Mouse (Mus musculus): Measurements from ENCODE around the gene Psmd5.
A peak's percentile ranks its signal among the peaks of the same experiment; 100 is the strongest.
"Not testable (repeated sequence)": the region's sequence is repeated elsewhere in the genome, so short reads cannot be mapped to it uniquely, and the experiment has no call there.

Psmd5 gene

GRCm38 (mm10) chr2:34895503-34896113, 20.8 kb upstream of the Psmd5 start:
- DNase-seq = no peak

GRCm38 (mm10) chr2:34893950-34894349, 19.2 kb upstream of the Psmd5 start:
- DNase-seq = no peak

DNA sequence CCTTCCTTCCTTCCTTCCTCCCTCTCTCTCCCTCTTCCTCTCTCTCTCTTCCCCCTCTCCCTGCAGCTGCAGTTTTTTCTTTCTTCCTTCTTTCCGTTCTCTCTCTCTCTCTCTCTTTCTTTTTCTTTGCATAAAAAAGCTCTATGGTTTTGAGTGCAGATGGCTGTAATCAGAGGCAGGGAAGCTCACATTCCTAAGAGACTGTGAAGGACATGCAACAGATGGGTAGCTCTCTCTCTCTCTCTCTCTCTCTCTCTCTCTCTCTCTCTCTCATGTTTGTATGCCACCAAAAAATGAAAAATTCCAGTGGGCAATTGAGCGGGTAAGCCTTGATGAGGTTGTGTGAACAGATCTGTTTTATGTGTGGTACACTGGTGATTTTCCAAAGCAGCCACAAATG, 9.4 kb upstream of the Psmd5 start:
- DNase-seq = no peak

DNA sequence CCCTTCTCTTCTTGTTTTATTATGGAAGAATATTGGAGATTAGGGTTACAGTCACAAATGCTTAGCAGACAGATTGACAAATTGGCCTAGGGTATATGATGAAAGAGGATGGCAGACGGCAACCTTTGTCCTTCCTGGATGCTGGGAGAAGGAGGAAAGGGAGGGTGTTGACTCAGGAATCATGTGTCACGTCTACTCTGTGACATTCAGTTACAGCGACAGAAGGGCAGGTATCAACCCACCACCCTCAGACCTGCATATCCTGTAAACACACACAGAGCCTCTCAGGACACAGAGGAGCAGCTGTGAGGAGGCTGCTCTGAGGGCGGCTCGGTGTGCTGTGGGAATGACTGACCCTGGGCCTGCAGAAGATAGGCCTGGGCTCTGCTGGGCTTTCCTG, 8.4 kb upstream of the Psmd5 start:
- DNase-seq = no peak

GRCm38 (mm10) chr2:34882757-34883156, 8.0 kb upstream of the Psmd5 start:
- DNase-seq = no peak

DNA sequence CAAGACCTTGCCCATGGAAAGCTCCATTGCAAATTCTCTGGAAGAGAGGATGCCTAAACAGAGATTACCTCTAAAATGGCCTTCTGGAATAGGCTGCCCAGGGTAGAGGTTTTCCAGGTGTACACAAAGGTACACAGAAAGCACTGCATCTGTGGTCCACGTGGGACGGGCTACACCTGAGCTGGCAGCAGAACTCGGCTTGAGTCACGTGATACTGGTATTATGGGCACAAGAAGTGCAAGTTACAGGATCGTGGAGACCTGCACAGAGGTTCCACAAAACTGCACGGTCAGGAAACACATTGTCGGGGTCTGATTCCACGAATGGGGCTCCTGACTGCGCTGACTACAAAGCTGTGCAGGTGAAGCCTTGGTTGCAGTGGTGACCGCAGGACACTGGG, 5.3 kb upstream of the Psmd5 start:
- no peak for DNase-seq

- DNase-seq = no peak
Measured at GRCm38 (mm10) chr2:34874271-34874670, 497 bp downstream of the Psmd5 start, which contains the start of gene Cutal. Cutal (plus strand) TSS chr2:34874396.

- peak; percentile 90 to 95 for DNase-seq
Measured at GRCm38 (mm10) chr2:34870520-34871474, 4.0 kb downstream of the Psmd5 start.

GRCm38 (mm10) chr2:34869680-34870079, 5.1 kb downstream of the Psmd5 start:
- DNase-seq = no peak

- DNase-seq = no peak
Measured at GRCm38 (mm10) chr2:34857728-34858127, 17.0 kb downstream of the Psmd5 start.

DNA sequence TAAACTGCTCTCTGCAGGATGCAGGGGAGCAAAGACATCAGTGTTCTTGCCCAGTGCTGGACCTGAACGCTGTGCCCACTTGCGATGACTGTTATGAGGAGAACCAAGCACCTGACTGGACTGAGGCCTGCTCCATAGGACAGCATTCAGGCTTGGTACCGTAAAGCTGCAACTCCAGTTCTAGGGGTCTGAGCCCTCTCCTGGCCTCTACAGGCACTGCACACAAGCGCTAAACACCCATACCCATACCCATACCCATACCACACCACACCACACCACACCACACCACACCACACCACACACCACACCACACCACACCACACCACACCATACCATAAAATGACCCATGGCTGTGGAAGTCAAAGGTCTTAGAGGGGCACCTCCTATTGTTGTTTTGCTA, 19.5 kb downstream of the Psmd5 start:
- no peak for DNase-seq

DNA sequence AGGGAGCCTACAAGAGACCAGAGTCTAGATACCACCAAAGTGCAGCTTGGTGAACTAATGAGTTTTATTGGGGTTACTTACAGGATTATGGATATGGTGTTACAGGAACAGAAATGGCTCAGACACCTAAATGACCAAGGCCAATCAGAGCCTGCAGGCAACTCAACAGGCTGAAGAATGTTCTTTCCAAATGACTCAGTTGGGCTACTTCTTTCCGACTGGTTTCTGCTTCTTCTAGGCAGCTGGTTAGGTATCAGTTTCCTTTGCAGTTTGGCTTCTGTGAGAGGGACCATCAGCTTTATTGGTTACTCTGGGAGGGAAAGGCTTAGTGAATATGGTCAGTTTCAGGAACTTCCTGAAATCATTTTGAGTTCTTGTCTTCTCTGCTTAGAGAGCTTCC, 27.1 kb downstream of the Psmd5 start:
- DNase-seq = no peak

GRCm38 (mm10) chr2:34843211-34843939, 31.4 kb downstream of the Psmd5 start:
- no peak for DNase-seq

DNA sequence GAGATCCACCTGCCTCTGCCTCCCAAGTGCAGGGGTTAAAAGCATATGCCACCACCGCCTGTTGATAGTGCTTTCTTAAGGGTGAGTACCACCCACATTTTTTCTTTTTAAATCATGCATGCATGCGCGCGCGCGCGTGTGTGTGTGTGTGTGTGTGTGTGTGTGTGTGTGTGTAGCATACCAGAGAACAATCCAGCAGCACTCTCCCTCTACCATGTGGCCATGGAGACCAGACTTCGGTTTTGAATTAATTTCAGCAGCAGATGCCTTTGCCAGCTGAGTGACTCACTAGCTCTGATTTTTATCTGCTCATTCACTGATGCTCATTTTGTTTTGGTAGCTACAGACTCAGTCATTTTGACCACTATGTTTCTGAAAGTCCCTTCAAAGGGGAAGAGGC, 33.1 kb downstream of the Psmd5 start:
- no peak for DNase-seq

GRCm38 (mm10) chr2:34840143-34840542, 34.6 kb downstream of the Psmd5 start:
- not testable (repeated sequence) for DNase-seq

DNA sequence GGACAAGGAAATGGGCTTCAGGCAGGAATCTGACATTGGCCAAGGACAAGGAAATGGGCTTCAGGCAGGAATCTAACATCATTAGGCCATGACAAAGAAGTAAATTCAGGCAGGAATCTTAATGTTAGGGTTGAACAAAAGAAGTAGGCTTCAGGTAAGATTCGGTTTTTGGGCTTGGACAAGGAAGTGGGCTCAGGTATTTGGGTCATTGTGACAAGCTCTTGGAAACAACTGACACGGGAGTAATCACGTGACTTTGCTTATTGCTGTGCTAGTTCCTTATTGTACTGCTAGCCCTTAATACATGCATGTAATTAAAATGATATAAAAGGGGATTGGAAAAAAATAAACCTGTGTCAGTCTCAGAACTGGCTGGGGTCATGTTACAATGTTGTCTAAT, 39.1 kb downstream of the Psmd5 start:
- DNase-seq = no peak

GRCm38 (mm10) chr2:34833624-34834023, 41.1 kb downstream of the Psmd5 start:
- DNase-seq = no peak

DNA sequence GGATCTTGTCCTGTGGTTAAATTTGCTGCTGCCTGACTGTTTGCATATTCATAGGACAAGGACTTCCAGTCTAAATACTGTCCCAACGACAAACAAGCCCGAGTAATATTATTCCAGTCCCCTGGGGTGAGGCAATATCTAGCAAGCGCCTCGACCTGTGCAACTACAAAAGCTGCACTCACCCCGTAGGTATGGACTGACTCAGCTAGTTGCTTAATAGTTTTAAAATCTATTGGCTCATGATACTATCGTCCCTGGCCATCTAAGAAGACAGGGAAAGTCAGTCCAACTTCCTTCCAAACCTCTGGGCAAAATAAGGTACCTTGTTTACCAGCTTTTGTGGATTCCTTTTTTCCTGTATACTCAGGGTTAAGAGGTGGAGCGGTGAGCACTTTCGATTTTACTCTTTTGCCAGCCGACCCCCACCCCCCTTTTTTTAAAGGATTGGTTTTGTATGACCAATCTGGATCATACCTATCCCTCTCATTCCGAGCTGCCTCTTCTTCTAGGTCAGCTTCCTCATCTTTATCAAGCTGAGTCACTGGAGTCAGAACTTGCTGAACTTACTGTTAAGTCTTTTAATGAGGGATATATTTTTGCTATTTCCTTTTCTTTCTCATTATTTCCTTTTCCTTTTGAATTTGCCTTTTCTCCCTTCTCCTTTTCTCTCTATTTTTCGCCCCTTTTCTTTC, 41.9 kb downstream of the Psmd5 start, which contains the start of gene Gm34653:
Gene Gm34653 (plus strand): TSS at position 242 of the 692 bp plus-strand sequence.
- not testable (repeated sequence) for DNase-seq

GRCm38 (mm10) chr2:34830066-34830465, 44.7 kb downstream of the Psmd5 start:
- DNase-seq = not testable (repeated sequence)

DNA sequence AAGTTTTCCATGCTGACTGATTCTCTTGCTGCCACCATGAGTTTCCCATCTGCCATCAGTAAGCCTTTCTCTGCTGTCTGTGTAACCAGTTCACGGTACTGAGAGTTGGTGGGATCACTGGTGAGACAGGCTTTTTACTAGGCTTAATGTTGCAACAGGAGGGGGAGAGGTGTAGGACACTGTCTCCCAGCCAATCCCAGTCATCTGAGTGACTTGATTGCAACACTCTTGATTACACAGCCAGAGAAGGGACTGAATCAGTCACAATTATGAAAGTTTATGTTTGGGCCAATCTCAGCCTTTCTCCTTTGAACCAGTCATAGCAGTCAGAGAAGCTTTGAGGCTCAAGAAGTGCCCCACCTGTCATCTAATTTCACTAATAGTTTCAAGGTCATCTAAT, 46.7 kb downstream of the Psmd5 start:
- no peak for DNase-seq

DNA sequence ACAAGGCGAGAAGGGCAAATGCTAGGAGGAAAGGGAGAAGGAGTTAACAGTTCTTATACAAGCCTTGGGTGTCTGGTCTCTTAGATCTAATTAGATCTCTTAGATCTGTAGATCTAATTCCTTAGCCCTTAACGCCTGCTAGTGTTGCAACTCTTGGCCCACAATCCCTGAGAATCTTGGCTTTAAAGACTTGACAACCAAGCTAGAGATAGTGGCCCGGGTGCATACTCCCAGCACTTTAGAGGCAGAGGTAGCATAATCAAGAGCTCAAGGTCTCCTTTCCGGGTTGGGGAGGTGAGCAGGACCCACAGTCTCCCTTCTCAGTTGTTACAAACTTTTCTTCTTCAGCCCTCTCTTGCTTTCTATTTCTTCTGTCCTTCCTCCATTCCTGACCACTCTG, 47.2 kb downstream of the Psmd5 start:
- no peak for DNase-seq

- DNase-seq = no peak
Measured at GRCm38 (mm10) chr2:34826460-34827231, 48.1 kb downstream of the Psmd5 start.

Measured in thymus, adult 18-20 months (tissue).